Mouse (Mus musculus) T-cell, adult 2 months (primary cell): ENCODE results near the gene Tlcd1.

Experiments
- DNase-seq: peaks from one replicate; pipeline ENCODE4 v3.0.0; 2022; ENCODE audit warnings: low spot score

Tlcd1 gene

DNA sequence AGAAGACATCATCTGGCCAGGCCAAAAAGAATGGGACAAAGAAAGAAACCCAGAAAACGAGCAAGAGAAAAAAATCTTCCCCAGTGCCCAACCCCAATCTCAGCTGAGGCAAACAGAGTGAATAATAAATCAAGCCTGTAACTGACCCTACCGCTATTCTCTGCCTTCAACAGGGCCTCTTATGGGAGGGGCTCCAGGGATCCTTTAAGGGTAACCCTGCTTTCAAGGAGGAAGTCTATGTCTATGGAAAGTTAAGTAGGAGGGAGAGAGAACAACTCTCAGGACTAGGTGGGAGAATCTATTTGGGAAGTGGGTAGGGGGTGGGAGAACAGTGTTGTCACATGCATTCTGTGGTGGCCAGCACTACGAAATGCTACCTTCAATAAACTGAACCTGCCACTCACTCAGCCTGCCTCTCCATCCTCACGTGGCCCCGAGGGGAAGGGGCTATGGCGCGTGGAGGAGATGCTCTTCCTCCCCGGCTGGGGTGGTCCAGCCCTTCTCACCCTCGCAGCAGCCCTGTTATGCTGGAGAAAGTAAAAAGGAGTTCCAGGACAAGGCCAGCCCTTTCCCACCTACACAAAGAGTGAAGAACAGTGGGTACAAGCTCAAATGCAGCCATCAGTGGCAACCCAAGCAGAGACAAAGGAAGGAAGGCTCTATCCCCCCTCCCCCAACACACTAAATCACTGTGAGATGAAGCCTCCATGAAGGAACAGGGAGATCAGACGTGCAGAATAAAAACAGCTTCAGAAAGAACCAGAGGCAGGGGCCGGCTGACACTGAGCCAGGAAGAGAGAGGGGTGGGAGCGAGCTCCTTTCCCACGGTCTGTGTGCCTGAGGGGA is 29.1 kb downstream of the Tlcd1 start:
- DNase-seq: no peak

DNA sequence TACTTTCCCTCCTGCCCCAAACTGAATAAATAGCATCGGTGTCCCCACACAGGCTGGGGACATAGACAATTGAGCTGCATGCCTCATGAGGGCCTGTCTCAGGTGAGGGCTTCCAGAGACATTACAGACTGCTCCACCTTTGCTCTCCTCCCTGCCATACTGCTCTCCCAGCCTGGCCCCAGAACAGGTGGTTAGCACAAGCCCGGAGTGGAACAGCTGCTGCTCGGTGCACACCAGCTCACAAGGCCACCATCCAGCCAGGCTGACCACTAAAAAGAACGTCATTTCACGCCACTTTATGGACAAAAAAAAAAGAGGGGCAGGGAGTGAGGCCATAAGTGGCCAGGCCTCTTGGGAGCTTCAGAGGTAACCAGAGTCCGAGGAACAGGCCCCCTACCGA is 30.7 kb downstream of the Tlcd1 start:
- no peak for DNase-seq

DNA sequence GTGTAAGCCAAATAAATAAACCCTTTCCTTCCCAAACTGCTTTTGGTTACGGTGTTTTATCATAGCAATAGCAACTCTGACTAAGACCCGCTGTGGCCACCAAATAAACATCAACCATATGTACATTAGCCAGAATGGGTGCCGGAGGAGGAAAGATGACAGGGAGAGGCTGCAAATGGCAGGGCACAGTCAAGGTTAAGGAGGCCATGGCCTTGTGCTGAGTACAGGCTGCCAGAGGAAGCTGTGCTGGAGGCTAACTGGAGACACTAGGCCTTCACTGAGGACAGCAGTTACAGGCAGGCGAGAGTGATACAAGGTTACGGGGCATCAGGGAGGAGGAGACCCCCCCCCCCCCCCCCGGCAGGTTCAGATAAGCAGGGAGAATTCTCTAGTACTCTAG is 33.4 kb downstream of the Tlcd1 start:
- DNase-seq: no peak

DNA sequence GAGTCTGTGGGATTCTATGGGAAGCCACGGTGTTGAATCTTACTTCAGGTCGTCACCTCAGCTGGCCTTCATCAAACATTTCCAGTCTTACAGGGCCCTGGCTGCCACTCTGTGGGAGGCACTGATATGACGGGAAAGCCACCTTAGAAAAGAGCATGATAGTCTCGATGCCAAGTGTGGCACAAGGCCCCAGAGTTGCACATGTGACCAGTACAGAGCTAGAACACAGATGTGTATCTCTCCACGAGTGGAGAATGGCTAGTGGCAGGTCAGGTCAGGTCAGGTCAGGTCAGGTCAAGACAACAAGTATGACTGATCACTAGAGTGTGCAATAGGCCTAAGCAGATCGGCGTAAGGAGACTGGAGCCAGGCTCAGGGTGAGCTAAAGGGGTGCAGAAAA is 34.1 kb downstream of the Tlcd1 start:
- DNase-seq: no peak

DNA sequence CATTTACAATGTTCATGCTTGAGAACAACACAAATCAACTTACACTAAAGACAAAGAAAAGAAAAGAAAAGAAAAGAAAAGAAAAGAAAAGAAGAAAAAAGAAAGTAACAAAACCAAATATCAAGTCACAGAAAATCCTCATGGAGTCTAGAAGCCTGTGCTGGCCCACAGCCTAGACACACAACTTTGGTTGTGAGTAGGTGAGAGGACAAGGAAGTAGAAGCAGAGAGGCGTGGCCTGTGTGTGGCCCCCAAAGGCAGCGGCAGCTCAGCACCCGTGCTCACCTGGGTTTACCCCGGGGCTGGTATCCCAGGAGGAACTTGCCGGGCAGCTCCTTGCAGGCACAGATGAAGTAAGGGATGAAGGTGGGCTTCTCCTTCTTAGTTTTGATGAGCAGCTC is 35.0 kb downstream of the Tlcd1 start:
- DNase-seq: no peak

DNA sequence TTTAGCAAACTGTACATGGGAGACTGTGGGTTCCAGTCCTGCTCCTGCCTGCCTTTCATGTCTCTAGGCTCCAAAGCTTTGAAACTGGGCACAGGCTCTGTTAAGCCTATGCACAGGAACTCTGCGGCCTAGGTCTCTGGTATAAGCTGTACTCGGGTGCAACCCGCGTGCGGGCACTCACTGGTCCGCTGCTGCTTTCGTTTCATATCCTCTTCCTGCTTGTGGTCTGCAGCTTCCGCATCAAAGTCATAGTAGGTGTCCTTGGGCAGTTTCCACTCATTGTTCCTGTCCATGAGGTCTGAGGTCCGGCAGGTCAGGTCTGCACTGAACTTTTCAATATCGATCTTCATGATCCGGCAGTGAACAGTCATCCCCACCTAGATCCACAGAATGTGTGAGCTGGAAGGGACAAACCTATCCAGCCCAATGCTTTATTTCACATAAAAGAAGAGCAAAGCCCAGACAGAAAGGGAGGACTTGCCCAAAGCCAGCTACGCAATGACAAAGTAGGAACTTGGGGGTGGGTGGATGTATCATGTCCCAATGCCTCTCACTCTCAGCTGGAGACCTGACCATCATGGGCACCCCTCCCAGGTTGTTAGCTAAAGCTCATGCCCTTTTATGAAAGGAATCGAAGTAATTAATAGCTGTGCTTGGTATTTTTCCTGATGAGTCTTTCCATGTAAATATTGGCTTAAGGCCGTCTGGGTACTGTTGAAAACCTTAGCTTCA is 36.7 kb downstream of the Tlcd1 start:
- DNase-seq: peak; percentile 34

DNA sequence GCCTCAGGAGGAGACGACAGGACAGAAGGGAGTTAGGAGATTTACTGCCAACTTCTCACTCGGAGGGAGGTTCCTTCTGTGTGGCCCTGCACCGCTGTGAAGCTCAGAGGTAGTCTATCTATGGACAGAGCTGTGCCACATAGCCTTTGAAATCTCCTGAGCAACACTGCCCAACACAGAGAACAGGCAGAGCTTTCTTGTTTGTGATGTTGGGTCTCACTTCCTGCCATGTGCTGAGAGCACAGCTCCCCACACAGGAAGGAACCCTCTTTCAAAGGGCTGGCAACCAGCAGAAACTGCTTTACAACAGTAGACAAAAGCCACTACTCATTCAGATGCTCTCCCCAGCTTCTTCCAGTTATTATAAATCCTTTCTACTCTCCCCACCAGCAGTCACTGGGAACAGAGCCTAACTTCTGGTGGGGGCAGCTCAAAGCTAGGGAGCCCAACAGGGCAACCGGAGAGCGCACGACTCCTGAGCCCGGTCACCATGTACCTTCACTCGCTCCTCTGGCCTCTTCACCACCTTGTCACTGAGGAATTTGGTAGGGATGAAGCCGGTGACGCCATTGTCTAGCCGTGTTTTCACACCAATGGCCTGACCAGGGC is 39.3 kb downstream of the Tlcd1 start:
- DNase-seq: peak; percentile 57

DNA sequence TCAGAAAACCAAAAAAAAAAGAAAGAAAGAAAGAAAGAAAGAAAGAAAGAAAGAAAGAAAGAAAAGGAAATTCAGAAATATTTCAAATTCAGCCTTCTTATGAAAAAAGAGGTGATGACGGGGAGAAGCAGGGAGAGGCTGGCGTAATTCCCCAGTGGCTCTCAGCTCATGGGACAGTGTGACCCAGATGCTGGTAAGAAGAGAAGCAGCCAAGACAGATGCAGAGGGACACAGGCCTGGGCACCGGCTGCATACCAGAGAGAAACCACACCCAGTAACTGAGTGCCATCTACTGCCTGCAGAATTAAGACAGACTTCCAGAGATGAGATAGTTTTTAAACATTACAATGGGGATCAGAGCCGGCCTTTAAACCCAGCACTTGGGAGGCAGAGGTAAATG is 47.1 kb downstream of the Tlcd1 start:
- no peak for DNase-seq
